28 mouse cellular contexts compared by ENCODE assay signal in genomic region chr3:38954196-38954595, GRCm38 (mm10).
"Had no signal": no experiment of that assay in that cellular context is flagged by ENCODE, and none has a peak within 500 bp of the region (broad histone marks: within the 10 kb centered on the region; RNA-seq: fewer than 3 reads in every experiment).

No protein-coding gene starts in this region.

- H3K36me3 ChIP-seq: liver, embryonic 13.5 days; liver, embryonic 15.5 days had no signal

- ATAC-seq: hindbrain, postnatal 0 days; intestine, postnatal 0 days; liver, postnatal 0 days had no signal

- H3K27me3 ChIP-seq: heart, embryonic 13.5 days; heart, embryonic 15.5 days; hindbrain, embryonic 13.5 days; hindbrain, embryonic 15.5 days; kidney, embryonic 15.5 days; limb, embryonic 12.5 days; liver, embryonic 13.5 days; liver, embryonic 15.5 days had no signal

- H3K4me3 ChIP-seq: heart, adult 2 months; heart, embryonic 13.5 days; heart, embryonic 15.5 days; hindbrain, embryonic 13.5 days; hindbrain, embryonic 15.5 days; kidney, embryonic 15.5 days; layer of hippocampus, adult 2 months; left cerebral cortex, adult 2 months; limb, embryonic 10.5 days; limb, embryonic 12.5 days; liver, embryonic 13.5 days; liver, embryonic 15.5 days had no signal

- H3K4me1 ChIP-seq: heart, embryonic 15.5 days; hindbrain, embryonic 13.5 days; hindbrain, embryonic 15.5 days; liver, embryonic 13.5 days; liver, embryonic 15.5 days had no signal

- H3K9ac ChIP-seq: heart, embryonic 13.5 days; heart, embryonic 15.5 days; hindbrain, embryonic 13.5 days; hindbrain, embryonic 15.5 days; kidney, embryonic 15.5 days; limb, embryonic 12.5 days; liver, embryonic 13.5 days; liver, embryonic 15.5 days; liver, postnatal 0 days had no signal

- H3K4me2 ChIP-seq: heart, embryonic 11.5 days; heart, embryonic 13.5 days; heart, embryonic 15.5 days; hindbrain, embryonic 13.5 days; hindbrain, embryonic 15.5 days; kidney, embryonic 15.5 days; limb, embryonic 12.5 days; liver, embryonic 11.5 days; liver, embryonic 13.5 days; liver, embryonic 15.5 days had no signal

- H3K27ac ChIP-seq: heart, embryonic 13.5 days; heart, embryonic 15.5 days; hindbrain, embryonic 13.5 days; hindbrain, embryonic 15.5 days; hindbrain, postnatal 0 days; kidney, postnatal 0 days; layer of hippocampus, adult 2 months; left cerebral cortex, adult 2 months; limb, embryonic 10.5 days; limb, embryonic 12.5 days; liver, embryonic 13.5 days; liver, embryonic 15.5 days had no signal

- H3K9me3 ChIP-seq: heart, embryonic 13.5 days; heart, embryonic 15.5 days; hindbrain, embryonic 13.5 days; hindbrain, embryonic 15.5 days; kidney, embryonic 15.5 days; limb, embryonic 10.5 days; limb, embryonic 12.5 days; liver, embryonic 13.5 days; liver, embryonic 15.5 days had no signal

- DNase-seq: gastrocnemius, postnatal 14 days; gastrocnemius, postnatal 36 days; heart, adult 11 months; heart, adult 2 months; heart, postnatal 14 days; heart, postnatal 36 days; kidney, adult 18-20 months; kidney, adult 8-10 months; kidney, postnatal 25 days; liver; liver, embryonic 13.5 days; liver, postnatal 0 days; lung, adult 2 months had no signal
